Mouse (Mus musculus): ENCODE results near the gene Ccnyl1. TPM values are rescaled to one million over a fixed set of nuclear protein-coding genes. Genes with fewer than 3 reads are reported as not detected.
"Not testable (repeated sequence)": the region's sequence is repeated elsewhere in the genome, so short reads cannot be mapped to it uniquely, and the experiment has no call there.

The Ccnyl1 gene
- 6.4 and 6.5 TPM in 2 replicates for polyA plus RNA-seq (2016; fragmentation: Nextera tagmentation; extraction: Ambion mirVana)

DNA sequence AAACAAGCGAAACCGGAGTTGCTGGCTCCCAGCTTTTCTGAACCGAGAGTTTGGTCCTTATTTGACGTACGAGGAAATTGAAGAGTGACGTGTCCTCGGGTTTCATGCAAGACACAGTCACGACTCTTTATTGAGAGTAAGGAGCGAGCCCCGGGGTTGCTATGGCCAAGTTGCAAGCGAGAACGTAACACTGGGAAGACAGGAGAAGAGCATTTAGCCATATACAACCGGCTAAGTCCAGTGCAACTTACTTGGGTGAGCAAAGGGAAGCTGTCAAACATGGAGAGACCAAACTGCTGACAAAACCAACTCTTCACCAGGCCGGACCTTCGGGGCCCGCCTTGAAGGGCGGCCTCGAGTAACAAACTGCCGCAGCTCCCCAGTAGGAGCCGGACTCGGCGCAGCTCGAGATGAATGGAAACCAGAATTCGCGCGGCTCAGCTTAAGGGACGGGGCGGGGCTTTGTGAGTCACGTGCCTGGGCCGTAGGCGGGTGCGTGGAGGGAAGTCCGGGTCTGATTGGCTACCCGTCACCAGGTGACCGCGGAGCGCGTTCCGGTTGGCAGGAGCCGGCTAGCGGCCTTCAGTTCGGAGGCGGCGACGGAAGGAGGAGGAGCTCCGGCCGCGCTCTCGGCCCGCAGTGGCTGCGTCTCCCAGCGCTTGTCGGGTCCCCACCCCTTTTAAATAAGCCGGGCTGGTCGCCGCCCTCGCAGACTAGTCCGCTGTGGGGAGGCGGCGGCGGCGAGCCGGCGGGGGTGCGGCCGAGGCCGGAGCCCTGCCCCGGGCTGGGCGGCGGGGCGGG is at the start of gene Ccnyl1:
Gene Ccnyl1, plus strand, starts transcription at position 243 of the 801 bp plus-strand sequence.
- Histone ChIP-seq H3K4me1 (peaks cover 32% of the 10 kb centered on the region), H3K27ac (replicated peaks) (peak within 1 kb of the TSS; percentile 92), H3K9me3 (replicated peaks) (no peaks in the 10 kb centered on the region), H3K4me3 (peak within 1 kb of the TSS; percentile 78), H3K27me3 (ENCODE audit: low read depth, poor library complexity, severe bottlenecking) (no peaks in the 10 kb centered on the region), H3K36me3 (no peaks in the 10 kb centered on the region)
- peak; percentile 99 for DNase-seq (ENCODE audit: low spot score)
- WGBS = under 1% methylated on average over 69 of the region's 71 CpGs

DNA sequence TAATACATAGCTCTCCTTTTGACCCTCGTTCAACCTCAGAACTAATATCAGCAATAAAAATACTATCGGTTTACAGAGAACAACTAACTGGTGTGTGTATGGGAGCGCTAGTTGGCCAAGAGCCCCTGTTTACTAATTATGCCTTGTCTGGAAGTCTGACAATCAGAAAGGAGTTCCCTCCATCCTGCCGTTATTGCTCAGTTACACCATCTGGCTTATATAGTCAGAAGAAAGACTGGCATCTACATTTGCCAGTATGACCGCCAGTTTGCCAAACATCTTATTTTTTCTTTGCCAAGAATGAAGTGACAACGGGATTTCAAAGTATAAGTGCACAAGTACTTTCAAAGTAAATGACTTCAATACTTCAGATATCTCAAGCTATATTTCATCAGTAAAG is 49.2 kb upstream of the Ccnyl1 start:
- Histone ChIP-seq H3K4me1 (no peaks in the 10 kb centered on the region), H3K27ac (replicated peaks) (no peak overlapping the region), H3K36me3 (no peaks in the 10 kb centered on the region), H3K27me3 (ENCODE audit: low read depth, poor library complexity, severe bottlenecking) (no peaks in the 10 kb centered on the region), H3K4me3 (no peak overlapping the region), H3K9me3 (replicated peaks) (no peaks in the 10 kb centered on the region)
- no peak for DNase-seq (ENCODE audit: low spot score)
- WGBS = 92% methylated on average over 6 of the region's 6 CpGs

DNA sequence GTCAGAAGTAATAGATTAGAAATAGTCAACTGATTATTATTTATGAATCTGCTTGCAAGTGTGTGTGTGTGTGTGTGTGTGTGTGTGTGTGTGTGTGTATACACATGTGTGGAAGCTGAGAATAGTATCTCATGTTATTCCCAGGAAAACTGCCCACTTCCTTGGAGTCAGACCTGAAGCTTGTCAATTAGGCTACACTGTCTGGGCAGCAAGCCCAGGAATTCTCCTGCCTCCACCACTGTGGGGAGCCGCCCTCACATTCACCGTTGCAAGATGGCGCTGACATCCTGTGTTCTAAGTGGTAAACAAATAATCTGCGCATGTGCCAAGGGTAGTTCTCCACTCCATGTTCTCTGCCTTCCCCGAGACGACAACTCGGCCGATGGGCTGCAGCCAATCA is 47.7 kb upstream of the Ccnyl1 start:
- H3K27ac ChIP-seq (replicated peaks); H3K27me3 ChIP-seq (ENCODE audit: low read depth, poor library complexity, severe bottlenecking); H3K36me3 ChIP-seq; H3K9me3 ChIP-seq (replicated peaks); H3K4me3 ChIP-seq; H3K4me1 ChIP-seq; DNase-seq (ENCODE audit: low spot score): not testable (repeated sequence)
- WGBS = 97% methylated on average over 8 of the region's 8 CpGs

DNA sequence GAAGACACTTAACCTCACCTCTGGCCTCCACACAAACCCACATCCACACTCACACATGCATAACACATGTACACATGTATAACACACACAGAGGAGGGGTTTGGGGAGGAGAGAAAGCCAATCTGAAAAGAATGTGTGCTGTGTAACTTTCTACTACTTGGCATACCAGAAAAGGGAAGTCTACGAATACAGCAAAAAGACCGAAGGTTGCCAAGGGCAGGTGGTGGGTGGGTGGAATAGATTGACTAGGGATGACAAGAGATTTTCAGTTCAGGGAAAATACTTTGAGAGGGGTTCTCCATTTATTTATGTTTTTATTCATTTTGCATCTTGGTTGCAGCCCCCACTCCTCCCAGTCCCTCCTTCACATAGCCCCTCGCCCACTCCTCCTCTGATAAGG is 45.7 kb upstream of the Ccnyl1 start:
- H3K27me3 ChIP-seq (ENCODE audit: low read depth, poor library complexity, severe bottlenecking) = no peaks in the 10 kb centered on the region
- H3K36me3 ChIP-seq = no peaks in the 10 kb centered on the region
- no peaks in the 10 kb centered on the region for H3K9me3 ChIP-seq (replicated peaks)
- WGBS = 94% methylated on average over 3 of the region's 3 CpGs
- DNase-seq (ENCODE audit: low spot score) = no peak
- H3K4me3 ChIP-seq = no peak overlapping the region
- no peaks in the 10 kb centered on the region for H3K4me1 ChIP-seq
- no peak overlapping the region for H3K27ac ChIP-seq (replicated peaks)

DNA sequence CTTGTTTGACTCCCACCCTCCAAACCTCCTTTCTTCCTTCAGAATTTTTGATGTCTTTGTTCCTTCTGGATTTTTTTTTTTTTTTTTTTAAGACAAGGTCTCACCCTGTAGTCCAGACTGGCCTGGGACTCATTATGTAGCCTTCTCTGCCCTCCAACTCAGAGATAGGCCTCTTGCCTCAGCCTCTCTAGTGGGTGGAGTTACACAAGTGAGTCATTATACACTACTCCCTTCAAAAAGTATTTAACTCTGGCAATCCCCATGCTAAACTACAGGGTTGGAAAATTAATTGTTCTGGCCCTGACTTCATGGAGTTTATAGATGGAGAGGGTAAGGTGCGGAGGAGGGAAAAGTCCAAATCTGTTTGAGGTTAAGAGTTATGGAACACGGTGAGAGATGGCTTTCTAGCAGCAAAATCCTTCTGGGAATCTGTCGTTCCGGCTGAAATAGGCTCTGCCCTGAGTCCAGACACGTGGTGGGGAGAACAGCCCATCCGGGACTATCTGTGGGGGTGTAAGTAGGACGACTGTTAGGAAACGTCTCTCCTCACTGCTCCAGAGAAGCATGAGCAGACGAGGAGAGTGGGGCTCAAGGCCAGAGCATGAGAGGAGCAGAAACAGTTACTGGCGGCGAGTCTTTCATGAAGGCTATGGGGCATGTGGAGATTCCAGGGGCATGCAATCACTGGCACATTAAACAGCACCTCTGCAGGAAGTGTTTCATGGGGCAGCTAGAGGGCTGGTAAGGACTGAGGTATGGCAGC is 40.7 kb upstream of the Ccnyl1 start:
- Histone ChIP-seq H3K27me3 (ENCODE audit: low read depth, poor library complexity, severe bottlenecking) (no peaks in the 10 kb centered on the region), H3K4me1 (no peaks in the 10 kb centered on the region), H3K27ac (replicated peaks) (no peak overlapping the region), H3K4me3 (no peak overlapping the region), H3K9me3 (replicated peaks) (no peaks in the 10 kb centered on the region), H3K36me3 (no peaks in the 10 kb centered on the region)
- DNase-seq (ENCODE audit: low spot score) = no peak
- 82% methylated on average over 11 of the region's 11 CpGs for WGBS

DNA sequence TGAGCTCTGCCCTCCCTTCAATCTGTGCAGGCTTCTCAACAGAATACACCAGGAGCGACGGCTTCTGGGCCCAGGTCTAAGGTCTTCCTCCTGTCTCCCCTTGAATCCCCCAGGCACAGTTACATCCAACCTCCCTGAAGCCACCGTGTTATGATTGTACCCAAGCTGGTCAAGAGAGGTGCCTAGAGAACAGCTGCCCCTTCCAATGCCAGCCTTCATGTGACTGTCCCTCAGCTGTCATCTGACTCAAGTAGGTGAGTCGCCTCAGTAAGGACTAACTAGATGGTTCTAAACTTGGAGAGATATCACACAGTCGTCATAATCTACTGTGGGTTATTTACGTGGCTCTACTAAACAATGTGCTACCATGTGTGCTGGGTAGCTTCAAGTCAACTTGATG is 36.6 kb upstream of the Ccnyl1 start:
- Histone ChIP-seq H3K36me3 (no peaks in the 10 kb centered on the region), H3K4me3 (no peak overlapping the region), H3K27ac (replicated peaks) (no peak overlapping the region), H3K27me3 (ENCODE audit: low read depth, poor library complexity, severe bottlenecking) (no peaks in the 10 kb centered on the region), H3K4me1 (peaks cover 7% of the 10 kb centered on the region), H3K9me3 (replicated peaks) (no peaks in the 10 kb centered on the region)
- WGBS = 95% methylated on average over 6 of the region's 6 CpGs
- no peak for DNase-seq (ENCODE audit: low spot score)

DNA sequence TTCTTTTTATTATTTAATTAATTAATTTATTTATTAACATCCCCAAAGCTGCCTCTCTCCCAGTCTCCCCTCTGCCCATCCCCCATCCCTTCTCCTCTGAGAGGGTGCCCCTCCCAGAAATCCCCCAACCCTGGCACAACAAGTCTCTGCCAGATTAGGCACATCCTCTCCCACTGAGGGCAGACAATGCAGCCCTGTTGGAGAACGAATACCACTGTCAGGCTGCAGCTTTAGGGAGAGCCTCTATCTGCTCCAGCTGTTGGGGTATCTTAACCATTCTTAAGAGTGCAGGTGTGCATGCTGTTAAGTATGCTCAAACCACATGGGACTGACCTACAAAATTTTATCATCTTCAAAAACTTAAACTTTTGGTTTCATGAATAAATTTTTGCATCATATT is 34.8 kb upstream of the Ccnyl1 start:
- no peak overlapping the region for H3K4me3 ChIP-seq
- no peaks in the 10 kb centered on the region for H3K36me3 ChIP-seq
- H3K27ac ChIP-seq (replicated peaks) = no peak overlapping the region
- H3K27me3 ChIP-seq (ENCODE audit: low read depth, poor library complexity, severe bottlenecking) = no peaks in the 10 kb centered on the region
- peaks cover 7% of the 10 kb centered on the region for H3K4me1 ChIP-seq
- WGBS = 0% methylated on average over 1 of the region's 1 CpGs
- DNase-seq (ENCODE audit: low spot score) = no peak
- H3K9me3 ChIP-seq (replicated peaks) = no peaks in the 10 kb centered on the region

DNA sequence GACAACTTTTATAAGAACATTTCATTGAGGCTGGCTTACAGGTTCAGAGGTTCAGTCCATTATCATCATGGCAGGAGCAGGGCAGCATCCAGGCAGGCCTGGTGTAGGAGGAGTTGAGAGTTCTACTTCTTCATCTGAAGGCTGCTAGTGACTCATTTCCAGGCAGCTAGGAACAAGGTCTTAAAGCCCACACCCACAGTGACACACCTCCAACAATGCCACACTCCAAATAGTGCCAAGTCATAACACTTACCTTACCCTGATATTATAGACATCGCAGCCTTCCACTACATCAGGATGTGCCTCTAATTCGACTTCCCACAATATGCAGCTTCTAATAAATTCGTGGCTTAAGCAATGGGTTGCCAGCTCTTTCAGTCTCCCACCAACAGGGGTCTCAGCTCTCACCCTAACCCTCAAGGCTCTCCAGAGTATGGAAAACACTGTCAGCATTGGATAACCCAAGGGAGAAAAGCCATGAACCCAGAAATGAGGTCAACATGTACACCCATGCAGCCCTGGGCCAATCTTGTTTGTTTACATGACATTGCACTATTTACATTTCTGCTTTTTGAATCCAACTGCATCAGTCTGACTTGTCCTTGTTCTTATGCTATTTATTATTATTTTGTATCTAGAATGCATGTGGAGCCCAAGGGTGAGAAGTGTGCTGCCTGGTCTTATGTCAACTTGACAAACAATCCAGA is 33.7 kb upstream of the Ccnyl1 start:
- H3K27ac ChIP-seq (replicated peaks) = no peak overlapping the region
- H3K4me1 ChIP-seq = peaks cover 7% of the 10 kb centered on the region
- no peak for DNase-seq (ENCODE audit: low spot score)
- H3K4me3 ChIP-seq = no peak overlapping the region
- H3K27me3 ChIP-seq (ENCODE audit: low read depth, poor library complexity, severe bottlenecking) = no peaks in the 10 kb centered on the region
- 84% methylated on average over 3 of the region's 3 CpGs for WGBS
- no peaks in the 10 kb centered on the region for H3K9me3 ChIP-seq (replicated peaks)
- H3K36me3 ChIP-seq = no peaks in the 10 kb centered on the region

DNA sequence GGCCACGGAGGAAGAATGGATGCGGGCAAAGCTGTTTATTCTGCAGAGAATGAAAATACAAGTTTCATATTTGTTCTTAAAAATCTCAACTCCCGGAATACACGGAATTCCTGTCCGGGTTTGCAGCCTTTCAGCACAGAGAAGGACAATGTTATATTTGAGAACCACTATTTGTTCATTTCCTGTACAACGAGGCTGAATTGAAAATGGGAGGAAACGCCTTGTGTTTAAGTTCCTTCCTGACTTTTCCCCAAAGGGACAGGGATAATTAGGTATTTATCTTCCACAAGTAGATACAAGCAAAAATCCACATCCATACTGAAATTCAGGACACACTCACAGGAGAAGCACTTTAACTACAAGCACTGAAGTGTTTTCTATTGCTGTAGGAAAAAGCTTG is 31.4 kb upstream of the Ccnyl1 start:
- DNase-seq (ENCODE audit: low spot score) = no peak
- Histone ChIP-seq H3K4me3 (no peak overlapping the region), H3K4me1 (peaks cover 7% of the 10 kb centered on the region), H3K9me3 (replicated peaks) (no peaks in the 10 kb centered on the region), H3K27ac (replicated peaks) (no peak overlapping the region), H3K36me3 (no peaks in the 10 kb centered on the region), H3K27me3 (ENCODE audit: low read depth, poor library complexity, severe bottlenecking) (no peaks in the 10 kb centered on the region)
- 76% methylated on average over 7 of the region's 7 CpGs for WGBS

DNA sequence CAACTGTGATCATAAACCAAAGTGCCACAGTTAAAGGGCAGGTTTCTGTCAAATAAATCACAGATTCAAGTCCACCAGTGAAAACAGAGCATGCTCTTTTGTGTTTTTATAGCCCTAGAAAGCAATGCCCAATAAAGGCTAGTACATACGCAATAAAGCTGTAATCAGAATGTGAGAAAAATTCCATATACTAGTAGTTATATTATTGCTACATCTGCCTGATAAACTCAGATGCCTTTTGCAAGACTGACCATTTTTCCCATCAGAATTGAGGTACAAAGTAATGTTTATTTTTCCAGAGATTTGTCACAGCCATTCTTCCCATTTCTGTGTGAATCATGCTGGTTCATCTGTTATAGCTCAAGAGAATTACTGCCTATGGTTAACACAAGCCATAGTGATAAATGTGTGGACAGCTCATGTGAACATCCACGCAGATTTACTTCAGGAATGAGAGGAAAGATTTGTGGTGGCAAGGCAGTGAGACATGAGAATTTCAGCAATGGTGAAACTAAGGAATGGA is 23.1 kb upstream of the Ccnyl1 start:
- Histone ChIP-seq H3K9me3 (replicated peaks) (no peaks in the 10 kb centered on the region), H3K4me1 (peaks cover 6% of the 10 kb centered on the region), H3K27me3 (ENCODE audit: low read depth, poor library complexity, severe bottlenecking) (no peaks in the 10 kb centered on the region), H3K36me3 (no peaks in the 10 kb centered on the region), H3K4me3 (no peak overlapping the region), H3K27ac (replicated peaks) (no peak overlapping the region)
- 86% methylated on average over 2 of the region's 2 CpGs for WGBS
- no peak for DNase-seq (ENCODE audit: low spot score)

DNA sequence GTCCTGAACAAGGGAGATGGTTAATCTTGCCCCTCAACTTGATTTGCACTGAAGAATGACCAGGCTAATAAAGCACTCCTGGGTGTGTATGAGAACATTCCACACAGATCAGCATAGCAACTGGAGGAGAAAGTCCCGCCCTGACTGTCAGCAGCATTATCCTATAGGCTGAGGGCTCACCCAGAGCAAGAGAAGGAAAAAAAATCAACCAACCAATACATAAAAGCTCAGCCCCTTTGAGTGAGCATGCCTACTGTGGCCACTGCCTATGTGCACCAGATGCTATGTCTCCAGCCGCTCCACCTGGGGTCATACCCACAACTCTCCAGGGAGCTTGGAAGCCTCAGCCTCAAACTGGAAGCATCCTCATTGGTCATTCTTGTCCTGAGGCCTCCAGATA is 20.8 kb upstream of the Ccnyl1 start:
- DNase-seq (ENCODE audit: low spot score) = no peak
- WGBS = 68% methylated on average over 2 of the region's 2 CpGs
- no peak overlapping the region for H3K27ac ChIP-seq (replicated peaks)

DNA sequence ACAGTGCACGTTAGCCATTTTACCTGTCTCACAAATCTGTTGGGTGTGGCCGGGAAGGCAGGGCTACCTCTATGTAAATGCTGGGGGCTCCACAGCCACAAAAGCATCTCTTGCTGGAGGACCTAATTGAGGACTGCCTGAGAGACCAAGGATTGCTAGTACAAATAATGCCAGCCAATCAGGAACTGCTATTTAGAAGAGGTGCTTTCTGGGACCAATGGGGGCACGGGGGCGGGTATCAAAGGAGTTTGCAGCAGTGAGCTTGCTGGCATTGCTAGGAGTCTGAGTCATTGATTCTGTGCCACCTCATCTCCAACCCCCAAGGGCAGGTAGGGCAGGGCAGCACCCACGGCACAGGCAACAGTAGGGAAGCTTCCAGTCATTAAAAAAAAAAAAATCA is 16.3 kb upstream of the Ccnyl1 start:
- WGBS = 89% methylated on average over 5 of the region's 5 CpGs
- Histone ChIP-seq H3K27ac (replicated peaks) (no peak overlapping the region), H3K4me1 (peaks cover 6% of the 10 kb centered on the region), H3K4me3 (no peak overlapping the region), H3K27me3 (ENCODE audit: low read depth, poor library complexity, severe bottlenecking) (no peaks in the 10 kb centered on the region), H3K36me3 (no peaks in the 10 kb centered on the region), H3K9me3 (replicated peaks) (0 out of 2 replicates have a peak, but pooled peaks cover 3% of the 10 kb centered on the region)
- DNase-seq (ENCODE audit: low spot score) = no peak

More for the DNA sequence above, 20.8 kb upstream of the Ccnyl1 start:
- no peaks in the 10 kb centered on the region for H3K36me3 ChIP-seq
- H3K4me3 ChIP-seq = no peak overlapping the region
- H3K9me3 ChIP-seq (replicated peaks) = 0 out of 2 replicates have a peak, but pooled peaks cover 1% of the 10 kb centered on the region
- no peaks in the 10 kb centered on the region for H3K27me3 ChIP-seq (ENCODE audit: low read depth, poor library complexity, severe bottlenecking)
- H3K4me1 ChIP-seq = peaks cover 6% of the 10 kb centered on the region

All from midbrain, embryonic 10.5 days (tissue).